Mouse (Mus musculus) ES-CJ7 (cell line): ENCODE measurements around the gene Otop3.
A peak's percentile ranks its signal among the peaks of the same experiment; 100 is the strongest.

ENCODE experiments used
- DNase-seq: peaks from one replicate; pipeline ENCODE4 v3.0.0; 2011; ENCODE audit warnings: low read depth, low spot score

Otop3 gene

DNA sequence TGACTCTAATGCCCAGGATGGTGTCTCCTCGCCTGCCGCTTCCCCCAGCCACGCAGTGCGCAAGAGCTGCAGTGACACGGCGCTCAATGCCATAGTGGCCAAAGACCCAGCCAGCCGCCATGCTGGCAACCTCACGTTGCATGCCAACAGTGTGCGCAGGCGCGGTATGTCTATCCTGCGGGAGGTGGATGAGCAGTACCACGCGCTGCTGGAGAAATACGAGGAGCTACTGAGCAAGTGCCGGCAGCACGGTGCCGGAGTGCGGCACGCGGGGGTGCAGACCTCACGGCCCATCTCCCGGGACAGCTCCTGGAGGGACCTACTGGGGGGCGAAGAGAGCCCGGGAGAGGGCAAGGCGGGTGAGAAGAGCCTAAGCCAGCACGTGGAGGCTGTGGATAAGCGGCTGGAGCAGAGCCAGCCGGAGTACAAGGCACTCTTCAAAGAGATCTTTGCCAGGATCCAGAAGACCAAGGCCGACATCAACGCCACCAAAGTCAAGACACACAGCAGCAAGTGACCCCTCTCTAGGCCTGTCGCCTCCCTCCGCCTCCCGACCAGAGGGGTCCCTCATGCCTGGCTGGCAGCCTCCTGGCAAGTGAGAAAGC is 59.3 kb downstream of the Otop3 start:
- peak; percentile 86 for DNase-seq
